Mouse (Mus musculus): ENCODE results near the gene Rad9a.

Gene Rad9a

DNA sequence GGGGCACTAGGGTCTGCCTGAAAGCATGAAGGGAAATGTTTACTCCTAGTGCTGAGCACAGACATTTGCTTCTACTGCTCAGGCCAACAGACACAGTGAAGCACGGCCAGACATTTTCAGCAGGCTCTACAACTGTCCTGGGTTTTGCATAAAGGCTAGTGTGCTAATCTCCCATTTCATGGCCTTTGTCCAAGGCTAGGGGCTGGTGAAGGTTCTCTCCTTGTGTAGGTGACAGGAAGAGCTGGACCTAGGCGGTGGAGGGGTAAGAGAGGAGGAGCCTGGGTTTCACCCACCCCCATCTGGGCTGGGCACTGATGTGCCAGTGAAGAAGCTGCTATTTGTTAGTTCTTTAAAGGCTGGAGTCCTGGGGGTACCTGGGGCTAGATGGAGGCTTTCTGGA is 36.7 kb downstream of the Rad9a start:
- in situ Hi-C loops (cut with MboI, MseI): no loop called here

DNA sequence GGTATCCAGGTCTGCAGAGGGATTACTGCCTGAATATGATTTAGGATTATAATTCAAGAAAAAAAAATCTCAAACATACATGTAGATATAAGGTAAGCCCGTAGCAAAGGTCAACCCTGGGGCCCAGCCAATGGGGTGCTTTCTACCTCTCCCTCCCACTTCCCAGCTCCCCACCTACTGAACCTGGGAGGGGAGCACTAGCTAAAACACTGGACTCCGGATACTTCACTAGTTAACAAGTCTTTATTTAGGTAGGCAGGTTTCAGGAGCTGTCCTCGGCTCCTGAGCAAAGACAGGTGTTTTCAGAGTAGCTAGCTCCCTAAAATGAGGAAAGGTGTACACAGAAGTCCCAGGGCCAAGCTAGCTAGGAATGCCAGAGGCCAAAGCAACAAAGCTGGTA is 37.4 kb downstream of the Rad9a start:
- in situ Hi-C loops (cut with MboI, MseI): no loop called here

DNA sequence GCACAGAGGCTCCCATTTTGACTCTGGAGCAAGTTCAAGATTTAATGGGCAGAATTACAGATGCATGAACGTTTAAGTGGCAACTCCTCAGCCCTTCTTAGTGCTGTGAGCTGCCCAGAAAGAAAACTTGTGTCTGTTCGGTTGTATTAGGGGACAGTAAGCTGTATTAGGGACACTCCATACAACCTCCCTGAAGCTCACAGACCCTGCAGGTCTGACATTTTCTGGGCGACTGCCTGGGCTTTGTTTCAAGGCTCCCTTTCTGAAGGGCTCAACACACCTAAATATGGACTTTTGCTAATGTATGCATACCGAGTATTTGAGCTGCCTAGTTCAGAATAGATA is 37.9 kb downstream of the Rad9a start:
- in situ Hi-C loops (cut with MboI, MseI): no loop called here

DNA sequence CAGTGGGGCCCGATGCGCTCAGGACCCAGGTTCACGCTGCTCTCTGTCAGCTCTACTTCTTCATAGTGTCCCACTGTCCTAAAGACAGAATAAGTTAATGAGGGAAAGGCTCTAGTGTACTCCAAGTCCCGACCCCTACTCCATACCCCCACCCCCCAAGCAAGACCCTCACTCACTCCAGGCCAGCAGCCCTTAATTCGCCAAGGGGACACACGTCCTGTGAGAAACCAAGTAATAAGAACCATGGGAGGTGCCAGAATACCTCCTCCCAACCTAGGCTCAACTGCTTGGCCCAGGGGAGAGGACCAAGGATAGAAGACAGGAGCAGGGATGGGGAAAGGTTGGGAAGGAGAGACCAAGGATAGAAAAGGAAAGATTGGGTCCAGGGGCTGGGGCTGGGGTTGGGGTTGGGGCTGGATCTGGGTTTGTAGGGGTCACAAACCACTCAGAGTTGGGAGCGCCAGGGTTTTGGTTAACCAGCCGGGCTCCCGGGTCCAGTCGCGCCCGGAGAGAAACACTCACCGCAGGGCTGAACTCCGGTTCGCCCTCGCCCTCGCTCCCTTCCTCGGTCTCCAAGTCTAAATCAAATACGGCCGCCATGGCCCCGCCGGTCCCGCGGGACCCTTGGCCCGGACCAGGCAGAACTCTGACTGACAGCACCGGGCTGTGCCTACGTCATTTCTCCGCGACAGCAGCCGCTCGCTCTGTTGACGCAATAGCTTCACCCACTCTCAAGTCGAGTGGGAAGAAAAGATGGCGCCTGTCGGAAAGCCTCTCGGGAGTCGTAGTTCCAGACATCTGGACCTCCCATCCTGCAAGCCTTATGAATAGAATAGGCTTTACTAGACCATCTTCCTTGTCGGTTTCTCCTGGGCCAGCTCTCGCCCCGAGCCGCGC is 38.6 kb downstream of the Rad9a start, which contains the start of gene Rps6kb2:
Gene Rps6kb2 (minus strand): TSS at position 709 of the 897 bp plus-strand sequence.
- in situ Hi-C loops (cut with MboI, MseI): no loop called here

DNA sequence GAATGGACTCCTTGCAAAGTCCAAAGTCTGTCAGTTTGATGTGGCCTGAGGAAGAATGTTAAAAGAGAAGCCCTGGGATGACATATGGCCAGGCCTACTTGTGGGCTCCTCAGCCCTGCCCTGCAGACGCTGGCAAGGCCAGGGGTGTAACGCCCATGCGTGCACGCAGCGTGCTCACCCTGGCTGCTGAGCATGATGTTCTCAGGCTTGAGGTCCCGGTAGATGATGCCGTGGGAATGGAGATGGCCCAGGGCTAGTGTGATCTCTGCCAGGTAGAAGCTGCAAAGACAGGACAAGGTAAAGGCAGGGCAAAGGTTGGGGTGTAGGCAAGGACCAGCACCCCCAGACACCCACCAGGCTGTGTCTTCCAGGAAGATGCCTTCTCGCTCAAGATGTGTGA is 42.4 kb downstream of the Rad9a start:
- in situ Hi-C loops (cut with MboI, MseI): no loop called here

DNA sequence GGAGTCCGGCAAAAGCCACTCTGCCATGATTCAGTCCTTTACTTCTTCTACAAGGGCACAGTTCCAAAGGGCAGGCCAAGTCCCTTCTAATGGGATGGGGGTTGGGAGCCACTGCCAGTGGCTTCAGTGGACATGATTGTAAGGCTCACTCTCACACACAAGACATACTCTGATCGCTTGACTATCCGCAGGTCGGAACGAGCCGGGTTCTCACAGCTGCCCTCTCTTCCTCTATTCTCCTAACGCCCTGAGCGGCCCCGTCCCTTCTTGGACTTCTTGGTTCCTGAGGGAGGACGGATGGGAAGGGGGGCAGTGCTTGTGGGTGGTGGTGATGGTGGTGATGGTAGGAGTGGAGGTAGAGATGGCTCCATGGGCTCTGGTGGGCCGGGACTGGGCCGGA is 44.7 kb downstream of the Rad9a start:
- in situ Hi-C loops (cut with MboI, MseI): no loop called here

DNA sequence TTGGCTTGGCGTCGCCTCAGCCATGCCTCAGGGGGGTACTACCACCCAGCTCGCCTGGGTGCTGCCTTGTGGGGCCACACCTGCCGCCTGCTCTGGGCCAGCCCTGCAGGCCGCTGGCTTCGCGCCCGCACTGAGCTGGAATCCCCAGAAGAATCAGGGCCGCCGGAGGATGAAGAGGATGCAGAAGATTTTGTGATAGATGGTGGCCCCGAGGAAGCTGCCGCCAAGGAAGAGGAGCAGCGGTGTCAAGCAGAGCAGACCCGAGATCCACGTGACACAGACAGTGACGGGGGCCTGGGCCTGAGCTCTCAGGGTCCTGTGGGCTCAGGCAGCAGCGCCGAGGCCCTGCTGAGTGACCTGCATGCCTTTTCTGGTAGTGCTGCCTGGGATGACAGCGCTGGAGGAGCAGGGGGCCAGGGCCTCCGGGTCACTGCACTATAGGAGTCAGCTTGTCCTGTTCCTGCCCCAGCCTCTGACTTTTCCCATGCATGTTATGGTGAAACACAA is 45.3 kb downstream of the Rad9a start:
- in situ Hi-C loops (cut with MboI, MseI): no loop called here

DNA sequence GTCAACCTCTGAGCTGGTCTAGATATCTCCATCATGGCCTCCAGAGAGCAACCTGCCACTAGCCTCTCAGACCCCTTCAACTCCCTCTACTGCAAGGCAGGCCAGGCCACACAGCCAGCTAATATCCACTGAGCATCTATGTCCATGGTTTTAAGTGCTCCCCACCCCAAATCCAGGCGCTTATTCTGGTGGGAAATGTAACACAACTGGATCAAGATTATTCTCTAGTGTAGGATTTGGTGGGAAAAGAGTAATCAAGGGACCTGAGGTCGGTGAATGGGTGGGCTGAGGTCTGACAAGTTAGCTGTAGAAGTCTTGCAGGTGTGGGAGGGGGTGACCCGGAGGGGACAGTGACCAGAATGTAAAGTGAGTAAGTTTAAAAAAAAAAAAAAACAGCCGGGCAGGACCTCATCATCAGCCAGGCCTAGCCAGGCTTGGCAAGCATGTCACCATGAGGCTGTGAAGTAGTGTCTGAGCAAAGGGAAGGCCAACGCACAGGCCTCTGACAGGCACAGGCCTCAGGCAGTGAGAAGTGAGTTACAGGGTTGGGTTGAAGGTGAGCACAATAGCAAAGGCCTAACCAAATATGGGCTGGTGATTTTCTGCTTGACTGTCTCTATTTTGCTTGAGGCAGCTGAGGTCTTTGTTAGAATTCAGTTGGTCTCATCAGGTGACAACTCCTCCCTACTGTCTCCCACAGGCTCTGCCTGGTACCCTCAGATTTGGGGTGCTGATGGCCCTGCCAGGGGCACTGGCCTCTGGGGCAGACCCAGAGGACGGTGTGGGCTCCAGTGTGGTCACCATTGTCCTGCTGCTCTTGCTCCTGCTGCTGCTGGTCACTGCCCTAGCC is 46.0 kb downstream of the Rad9a start:
- in situ Hi-C loops (cut with MboI, MseI): no loop called here

DNA sequence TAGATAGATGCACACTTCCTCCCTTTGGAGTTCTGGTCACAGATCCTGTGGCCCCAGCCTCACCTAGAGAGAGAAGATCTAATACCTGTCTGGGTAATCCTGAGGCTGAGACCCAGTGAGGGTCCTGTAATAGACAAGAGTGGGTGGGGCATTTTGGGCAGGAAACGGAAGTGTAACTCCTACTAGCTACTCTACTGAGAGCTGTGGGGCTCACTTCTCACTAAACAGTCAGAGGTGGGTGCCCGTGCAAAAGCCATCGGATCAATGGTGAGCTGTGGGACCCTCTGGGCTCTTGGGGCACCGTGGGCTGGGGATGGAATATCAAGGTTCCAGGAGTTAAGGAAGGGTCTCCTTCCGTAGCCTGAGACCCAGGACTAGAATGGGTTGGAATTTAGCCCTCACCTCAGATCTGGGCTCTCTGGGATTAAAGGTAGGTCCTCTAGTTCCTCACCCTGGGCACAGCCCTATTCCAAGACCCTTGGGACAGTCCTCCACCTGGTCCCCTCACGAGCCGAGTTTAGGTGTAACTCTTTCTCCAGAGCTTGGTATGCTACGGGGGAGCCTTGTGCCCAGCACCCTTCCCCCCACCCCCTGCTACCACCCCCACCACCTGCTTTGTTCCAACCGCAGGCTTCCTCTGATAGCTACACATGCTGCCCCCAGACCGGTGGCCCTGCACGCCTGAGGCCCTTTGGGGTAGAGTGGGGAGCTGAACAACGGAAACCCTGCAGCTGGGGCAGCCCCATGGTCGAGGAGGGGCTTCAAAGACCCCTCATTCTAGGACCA is 46.8 kb downstream of the Rad9a start:
- in situ Hi-C loops (cut with MboI, MseI): no loop called here

DNA sequence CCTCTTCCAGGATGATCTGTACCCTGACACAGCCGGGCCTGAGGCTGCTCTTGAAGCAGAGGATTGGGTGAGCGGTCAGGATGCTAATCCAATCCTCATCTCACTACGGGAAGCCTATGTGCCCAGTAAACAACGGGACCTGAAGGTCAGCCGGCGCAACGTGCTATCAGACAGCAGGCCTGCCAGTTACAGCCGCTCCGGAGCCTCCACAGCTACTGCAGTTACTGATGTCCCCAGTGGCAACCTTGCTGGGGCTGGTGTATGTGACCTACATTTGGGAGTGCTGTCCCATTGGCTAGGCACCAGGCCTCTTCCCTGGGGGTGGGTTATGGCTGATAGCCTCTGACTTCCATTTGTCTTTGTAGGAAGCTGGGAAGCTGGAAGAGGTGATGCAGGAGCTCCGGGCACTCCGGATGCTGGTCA is 48.2 kb downstream of the Rad9a start, which contains the start of gene Ptprcap:
Gene Ptprcap (plus strand): TSS at position 373 of the 423 bp plus-strand sequence.
- in situ Hi-C loops (cut with MboI, MseI): no loop called here

DNA sequence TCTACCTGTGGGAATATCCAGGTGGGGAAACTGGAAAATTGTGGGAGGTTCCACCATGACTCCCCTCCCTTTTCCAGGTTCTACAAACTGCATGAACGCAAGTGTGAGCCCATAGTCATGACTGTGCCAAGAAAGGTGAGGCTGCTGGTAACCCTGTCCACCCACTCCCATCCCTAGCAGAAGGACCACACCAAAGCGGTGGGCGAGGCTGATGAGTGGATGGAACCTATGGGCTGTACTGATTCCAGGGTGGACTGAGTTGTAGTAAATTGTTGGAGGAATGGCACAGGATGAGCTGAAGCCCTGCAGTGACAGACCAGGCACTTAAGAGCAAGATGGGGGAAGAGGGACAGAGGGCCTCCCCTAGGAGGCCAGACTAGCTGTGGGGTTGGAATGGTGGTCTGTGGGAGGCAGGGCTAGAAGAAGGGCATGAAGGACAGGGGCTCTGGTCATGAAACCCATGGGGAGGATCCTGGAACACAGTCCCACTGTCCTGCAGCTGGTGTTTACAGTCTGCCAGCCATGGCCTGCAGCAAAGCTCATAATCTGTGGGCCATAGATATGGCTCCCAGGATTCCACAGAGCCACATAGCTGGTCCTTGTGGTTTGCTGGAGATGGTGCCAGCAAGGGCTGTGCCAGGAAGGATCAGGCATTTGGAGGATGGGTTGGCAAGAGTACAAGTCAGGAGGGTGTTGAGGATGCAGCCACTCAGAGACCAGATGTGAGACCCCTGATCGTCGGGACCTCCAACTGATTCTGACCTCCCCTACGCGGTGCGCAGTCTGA is 48.8 kb downstream of the Rad9a start:
- in situ Hi-C loops (cut with MboI, MseI): no loop called here

DNA sequence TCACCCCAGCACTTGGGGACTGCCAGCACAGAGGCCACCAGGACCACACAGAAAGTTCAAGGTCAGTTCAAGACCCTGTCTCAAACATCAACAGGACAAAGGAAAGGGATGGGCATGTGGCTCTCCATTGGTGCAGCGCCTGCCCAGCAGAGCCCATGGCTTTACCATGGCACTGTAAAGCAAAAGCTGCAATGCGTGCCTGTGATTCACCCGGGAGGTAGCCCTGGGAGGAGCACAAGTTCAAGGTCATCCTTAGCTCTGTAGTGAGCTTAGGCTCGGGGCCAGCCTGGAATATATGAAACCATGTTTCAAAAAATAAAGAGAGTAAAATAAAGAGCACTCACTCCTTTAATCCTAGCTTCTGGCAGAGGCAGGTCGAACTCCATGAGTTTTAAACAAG is 49.6 kb downstream of the Rad9a start:
- in situ Hi-C loops (cut with MboI, MseI): no loop called here

DNA sequence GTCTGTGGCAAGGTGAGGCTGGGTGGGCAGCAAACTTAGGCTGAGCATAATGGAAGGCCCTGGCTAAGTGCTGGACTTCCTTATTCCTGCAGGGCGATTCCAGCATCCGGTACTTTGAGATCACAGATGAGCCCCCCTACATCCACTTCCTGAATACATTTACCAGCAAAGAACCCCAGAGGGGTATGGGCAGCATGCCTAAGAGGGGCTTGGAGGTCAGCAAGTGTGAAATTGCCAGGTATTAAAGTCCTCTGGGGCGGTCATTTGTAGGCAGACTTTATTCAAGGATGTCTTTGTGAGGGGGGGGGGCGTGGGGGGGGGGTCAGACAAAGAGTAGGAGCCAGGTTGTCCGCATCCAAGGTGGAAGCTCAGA is 50.0 kb downstream of the Rad9a start:
- in situ Hi-C loops (cut with MboI, MseI): no loop called here

DNA sequence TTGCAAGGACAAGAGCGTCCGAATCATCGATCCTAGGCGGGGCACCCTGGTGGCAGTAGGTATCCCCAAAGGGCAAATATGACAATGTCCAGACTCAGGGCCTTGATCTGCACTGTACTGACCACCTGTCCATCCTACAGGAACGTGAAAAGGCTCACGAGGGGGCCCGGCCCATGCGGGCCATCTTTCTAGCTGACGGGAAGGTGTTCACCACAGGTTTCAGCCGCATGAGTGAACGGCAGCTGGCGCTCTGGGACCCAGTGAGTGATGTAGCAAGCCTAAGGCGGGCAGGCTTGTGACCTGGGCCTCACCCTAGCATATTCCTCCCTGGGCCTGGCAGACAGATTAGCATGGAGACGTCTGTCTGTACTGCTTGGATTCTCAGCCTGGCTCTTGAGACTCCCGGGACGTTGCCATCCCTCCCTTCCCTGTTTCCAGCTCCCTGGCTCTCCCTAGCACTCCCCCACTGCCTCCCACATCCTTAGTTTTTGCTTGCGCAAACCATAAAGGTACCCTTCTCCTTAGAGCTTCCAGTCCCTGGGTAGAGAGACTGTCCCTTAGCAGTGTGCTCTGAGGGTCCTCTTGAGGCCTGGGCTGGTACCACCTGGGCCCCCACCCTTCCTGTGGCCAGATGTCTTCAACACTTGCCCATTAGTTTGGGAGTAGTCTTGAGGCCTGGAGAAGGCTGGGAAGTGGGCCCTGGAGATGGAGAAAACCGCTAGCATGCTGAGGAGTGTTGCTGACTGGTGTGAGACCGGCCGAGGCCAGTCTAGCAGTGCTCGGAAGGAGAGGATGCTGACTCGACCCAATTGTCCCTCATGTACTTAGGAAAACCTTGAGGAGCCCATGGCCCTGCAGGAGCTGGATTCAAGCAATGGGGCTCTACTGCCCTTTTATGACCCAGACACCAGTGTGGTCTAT is 50.6 kb downstream of the Rad9a start:
- in situ Hi-C loops (cut with MboI, MseI): no loop called here

DNA sequence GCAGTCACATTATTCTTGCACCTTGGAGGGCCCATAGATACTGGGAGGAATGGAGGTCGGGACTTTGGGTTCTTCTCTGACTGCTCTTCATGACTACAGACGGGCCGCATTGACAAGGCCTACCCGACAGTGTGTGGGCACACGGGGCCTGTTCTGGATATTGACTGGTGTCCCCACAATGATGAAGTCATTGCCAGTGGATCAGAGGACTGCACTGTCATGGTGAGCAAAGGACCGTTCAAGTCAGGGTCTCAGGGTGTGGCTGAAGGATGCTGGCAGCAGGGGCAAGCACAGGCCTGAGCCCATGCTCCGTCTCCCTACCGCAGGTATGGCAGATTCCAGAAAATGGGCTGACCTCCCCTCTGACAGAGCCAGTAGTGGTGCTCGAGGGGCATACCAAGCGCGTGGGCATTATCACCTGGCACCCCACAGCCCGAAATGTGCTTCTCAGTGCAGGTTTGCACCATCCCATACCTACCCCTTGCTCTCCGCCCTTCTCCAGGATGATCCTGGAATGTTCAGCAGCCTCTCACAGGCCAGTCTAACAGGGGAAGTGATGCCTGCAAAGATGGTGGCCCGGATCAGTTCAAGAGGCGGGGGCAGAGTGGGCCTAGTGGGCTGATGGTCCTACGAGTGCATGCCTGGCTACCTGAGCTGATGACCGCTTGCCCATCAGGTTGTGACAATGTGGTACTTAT is 51.5 kb downstream of the Rad9a start:
- in situ Hi-C loops (cut with MboI, MseI): no loop called here

DNA sequence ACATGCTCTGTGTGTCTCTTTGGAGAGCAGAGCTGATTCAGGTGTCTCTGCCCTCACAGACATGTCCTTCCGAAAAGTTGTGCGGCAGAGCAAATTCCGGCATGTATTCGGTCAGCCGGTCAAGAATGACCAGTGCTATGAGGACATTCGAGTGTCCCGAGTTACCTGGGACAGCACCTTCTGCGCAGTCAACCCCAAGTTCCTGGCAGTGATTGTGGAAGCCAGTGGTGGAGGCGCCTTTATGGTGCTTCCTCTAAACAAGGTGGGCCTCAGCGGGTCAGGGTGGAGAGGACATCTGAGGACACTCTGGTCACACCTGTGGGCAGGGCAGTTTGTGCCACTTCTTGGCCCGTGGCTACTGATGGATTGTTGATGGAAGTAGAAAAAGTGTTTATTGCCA is 52.2 kb downstream of the Rad9a start:
- in situ Hi-C loops (cut with MboI, MseI): no loop called here

DNA sequence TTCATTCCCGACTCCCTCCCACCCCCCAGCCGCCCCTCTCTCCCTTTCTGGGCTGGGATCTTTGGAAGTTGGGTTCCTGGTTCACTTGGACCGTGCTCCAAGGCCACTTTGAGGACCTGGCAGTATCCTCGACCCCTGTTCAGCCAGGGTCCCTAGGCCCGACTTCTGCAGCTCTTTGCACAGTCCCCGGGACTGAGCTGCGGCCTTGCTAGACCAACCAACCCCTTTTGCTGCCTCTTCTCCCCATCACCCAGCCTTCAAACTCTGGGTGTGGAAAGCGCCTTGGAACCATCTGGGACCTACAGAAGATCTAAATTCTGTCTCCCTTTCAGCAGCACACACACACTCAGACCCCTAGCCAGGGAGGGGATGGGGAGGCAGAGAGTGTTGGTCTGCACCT is 52.6 kb downstream of the Rad9a start:
- in situ Hi-C loops (cut with MboI, MseI): no loop called here

DNA sequence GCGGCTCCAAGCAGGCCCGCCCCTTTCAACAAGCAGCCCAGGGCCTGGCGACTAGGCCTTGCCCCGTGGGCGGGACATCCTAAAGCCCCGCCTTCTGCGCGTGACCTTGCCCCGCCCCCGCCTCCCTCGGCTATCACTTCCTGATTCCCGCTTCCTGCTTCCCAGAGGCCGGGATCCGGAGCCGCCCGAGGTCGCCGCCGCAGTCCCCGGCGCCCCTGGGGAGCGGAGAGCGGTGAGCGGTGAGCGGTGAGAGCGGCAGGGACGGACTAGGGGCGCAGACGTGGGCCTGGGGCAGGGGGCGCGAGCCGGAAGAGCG is 53.0 kb downstream of the Rad9a start, which contains the start of gene Coro1b:
Gene Coro1b (plus strand): TSS at position 129 of the 316 bp plus-strand sequence.
- in situ Hi-C loops (cut with MboI, MseI): no loop called here

DNA sequence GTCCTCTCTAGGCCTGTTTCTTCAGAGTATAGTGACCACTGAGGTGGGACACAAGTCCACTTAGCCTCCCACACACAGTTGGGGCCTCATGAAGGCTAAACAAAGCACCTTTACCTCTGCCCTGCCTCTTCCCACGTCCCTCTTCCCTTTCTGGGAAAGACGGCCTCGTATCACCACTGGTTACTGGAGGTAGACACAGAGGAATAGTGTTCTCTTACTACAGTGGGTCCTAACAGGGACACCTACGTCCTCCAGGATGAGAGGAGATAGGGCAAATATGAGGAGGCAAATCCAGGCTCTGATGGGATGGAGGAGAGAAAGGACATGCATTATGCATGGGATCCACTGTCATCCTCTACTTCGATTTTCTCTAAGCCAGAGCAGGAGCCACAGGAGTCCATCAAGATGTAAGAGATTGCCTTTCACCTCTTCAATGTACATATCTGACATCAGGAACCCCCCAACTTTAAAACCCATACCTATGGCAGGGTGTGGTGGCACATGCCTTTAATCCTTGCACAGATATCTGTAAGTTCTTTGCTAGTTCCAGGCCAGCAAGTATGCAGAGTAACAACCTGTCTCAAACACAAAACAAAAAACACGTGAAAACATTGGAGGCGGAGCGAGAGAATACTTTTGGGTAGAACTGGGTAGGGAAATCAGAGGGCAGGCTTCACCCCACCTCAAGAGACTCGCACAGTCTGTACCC is 53.5 kb downstream of the Rad9a start:
- in situ Hi-C loops (cut with MboI, MseI): no loop called here
